Mouse (Mus musculus): Measurements from ENCODE around the gene Sema3g. TPM values are rescaled to one million over a fixed set of nuclear protein-coding genes. Genes with fewer than 3 reads are reported as not detected.

Sema3g gene
- polyA plus RNA-seq (2016; fragmentation: Nextera tagmentation; extraction: Ambion mirVana), result 0.69 and 1.1 TPM in 2 replicates

DNA sequence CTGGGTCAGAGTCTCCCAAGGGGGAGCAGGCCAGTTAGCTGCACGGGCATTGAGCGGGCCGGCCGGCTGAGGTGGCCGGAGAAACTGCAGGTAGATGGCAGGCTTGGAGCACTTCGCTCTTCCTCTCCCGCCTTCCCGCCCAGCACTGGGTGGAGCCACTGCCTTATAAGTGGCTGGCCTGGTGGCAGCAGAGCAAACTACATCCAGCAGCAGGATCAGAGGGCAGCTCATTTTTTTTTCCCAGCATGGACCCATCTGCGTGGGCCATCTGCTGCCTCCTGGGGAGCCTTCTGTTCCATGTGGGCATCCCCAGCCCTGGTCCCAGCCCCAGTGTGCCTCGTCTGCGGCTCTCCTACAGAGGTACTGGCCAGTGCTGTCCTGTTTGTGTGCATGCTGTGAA, at the start of gene Sema3g:
Sema3g (plus strand) TSS at position 195 of the 400 bp plus-strand sequence.
- H3K27me3 ChIP-seq, result peaks cover 6% of the 10 kb centered on the region; the same call in 1 of the 2 replicates
- ATAC-seq (ENCODE audit: low FRiP score, low read depth), result peak; percentile 50
- no peaks in the 10 kb centered on the region for H3K36me3 ChIP-seq
- H3K4me3 ChIP-seq, result no peak within 1 kb of the TSS
- WGBS, result 12% methylated on average over 11 of the region's 11 CpGs
- H3K9me3 ChIP-seq, result no peaks in the 10 kb centered on the region
- 0 out of 2 replicates have a peak within 1 kb of the TSS, but pooled peaks have one; percentile 7 for H3K4me2 ChIP-seq (replicated peaks)
- 0 out of 2 replicates have a peak within 1 kb of the TSS, but pooled peaks have one; percentile 49 for H3K27ac ChIP-seq (replicated peaks)
- peaks cover 11% of the 10 kb centered on the region for H3K4me1 ChIP-seq
- H3K9ac ChIP-seq (replicated peaks), result no peak within 1 kb of the TSS

DNA sequence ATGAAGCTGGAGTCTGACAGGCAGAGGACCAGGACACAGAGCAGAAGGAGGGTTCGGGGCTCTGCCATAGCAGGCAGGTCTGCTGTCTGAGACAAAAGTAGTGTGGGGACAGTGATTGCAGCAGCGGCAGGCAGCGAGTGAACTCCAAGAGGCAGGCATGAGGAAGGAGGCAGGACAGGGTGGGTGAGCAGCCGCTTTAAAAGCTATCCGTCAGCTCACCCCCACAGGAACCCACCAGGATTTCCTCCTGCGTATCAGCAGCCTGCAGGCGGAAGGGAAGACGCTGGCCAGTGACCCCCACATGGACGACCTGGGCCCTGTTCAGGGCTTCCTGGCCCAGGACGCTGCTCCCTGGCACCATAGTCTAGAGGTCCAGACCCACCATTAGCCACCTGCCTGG, 49.2 kb upstream of the Sema3g start, which contains the start of gene Stab1:
Stab1 (minus strand) TSS at position 217 of the 400 bp plus-strand sequence.
- no peak within 1 kb of the TSS for H3K4me3 ChIP-seq
- H3K9ac ChIP-seq (replicated peaks), result peak within 1 kb of the TSS; percentile 17; the same call in 1 of the 2 replicates
- WGBS, result 59% methylated on average over 10 of the region's 10 CpGs

GRCm38 (mm10) chr14:31169508-31169907, 48.2 kb upstream of the Sema3g start:
- no peaks in the 10 kb centered on the region for H3K27me3 ChIP-seq
- peaks cover 50% of the 10 kb centered on the region for H3K36me3 ChIP-seq
- H3K9me3 ChIP-seq, result no peaks in the 10 kb centered on the region
- H3K4me3 ChIP-seq, result no peak overlapping the region
- ATAC-seq (ENCODE audit: low FRiP score, low read depth), result no peak
- 78% methylated on average over 6 of the region's 6 CpGs for WGBS
- no peak overlapping the region for H3K4me2 ChIP-seq (replicated peaks)
- H3K9ac ChIP-seq (replicated peaks), result no peak overlapping the region
- 0 out of 2 replicates have a peak, but pooled peaks cover 4% of the 10 kb centered on the region for H3K4me1 ChIP-seq
- H3K27ac ChIP-seq (replicated peaks), result no peak overlapping the region

More for the DNA sequence above, 49.2 kb upstream of the Sema3g start, which contains the start of gene Stab1:
- H3K36me3 ChIP-seq, result peaks cover 39% of the 10 kb centered on the region
- H3K4me2 ChIP-seq (replicated peaks), result no peak within 1 kb of the TSS
- H3K4me1 ChIP-seq, result 0 out of 2 replicates have a peak, but pooled peaks cover 4% of the 10 kb centered on the region
- ATAC-seq (ENCODE audit: low FRiP score, low read depth), result no peak
- H3K27ac ChIP-seq (replicated peaks), result no peak within 1 kb of the TSS; the same call in 1 of the 2 replicates
- H3K9me3 ChIP-seq, result no peaks in the 10 kb centered on the region
- H3K27me3 ChIP-seq, result no peaks in the 10 kb centered on the region

- no peak overlapping the region for H3K4me3 ChIP-seq
- H3K27ac ChIP-seq (replicated peaks), result peak overlapping the region; percentile 31; the same call in 1 of the 2 replicates
- no peak overlapping the region for H3K4me2 ChIP-seq (replicated peaks)
- no peaks in the 10 kb centered on the region for H3K27me3 ChIP-seq
- H3K36me3 ChIP-seq, result peaks cover 65% of the 10 kb centered on the region
- no peaks in the 10 kb centered on the region for H3K9me3 ChIP-seq
- WGBS, result 89% methylated on average over 13 of the region's 13 CpGs
- H3K4me1 ChIP-seq, result 0 out of 2 replicates have a peak, but pooled peaks cover 4% of the 10 kb centered on the region
- ATAC-seq (ENCODE audit: low FRiP score, low read depth), result no peak
- no peak overlapping the region for H3K9ac ChIP-seq (replicated peaks)
Measured at GRCm38 (mm10) chr14:31170963-31171362, 46.7 kb upstream of the Sema3g start.

GRCm38 (mm10) chr14:31171386-31171785, 46.3 kb upstream of the Sema3g start:
- ATAC-seq (ENCODE audit: low FRiP score, low read depth), result no peak
- WGBS, result 90% methylated on average over 11 of the region's 11 CpGs
- H3K36me3 ChIP-seq, result peaks cover 69% of the 10 kb centered on the region
- no peak overlapping the region for H3K9ac ChIP-seq (replicated peaks)
- H3K27ac ChIP-seq (replicated peaks), result 0 out of 2 replicates have a peak overlapping the region, but pooled peaks have one; percentile 42
- 0 out of 2 replicates have a peak, but pooled peaks cover under 1% of the 10 kb centered on the region for H3K4me1 ChIP-seq
- H3K4me3 ChIP-seq, result no peak overlapping the region
- no peaks in the 10 kb centered on the region for H3K9me3 ChIP-seq
- no peak overlapping the region for H3K4me2 ChIP-seq (replicated peaks)
- H3K27me3 ChIP-seq, result no peaks in the 10 kb centered on the region

- no peak overlapping the region for H3K27ac ChIP-seq (replicated peaks)
- no peak overlapping the region for H3K4me2 ChIP-seq (replicated peaks)
- H3K36me3 ChIP-seq, result peaks cover 73% of the 10 kb centered on the region
- H3K4me1 ChIP-seq, result no peaks in the 10 kb centered on the region
- no peaks in the 10 kb centered on the region for H3K27me3 ChIP-seq
- 98% methylated on average over 15 of the region's 15 CpGs for WGBS
- no peak for ATAC-seq (ENCODE audit: low FRiP score, low read depth)
- H3K4me3 ChIP-seq, result no peak overlapping the region
- no peak overlapping the region for H3K9ac ChIP-seq (replicated peaks)
- no peaks in the 10 kb centered on the region for H3K9me3 ChIP-seq
Measured at GRCm38 (mm10) chr14:31171821-31172220, 45.8 kb upstream of the Sema3g start.

DNA sequence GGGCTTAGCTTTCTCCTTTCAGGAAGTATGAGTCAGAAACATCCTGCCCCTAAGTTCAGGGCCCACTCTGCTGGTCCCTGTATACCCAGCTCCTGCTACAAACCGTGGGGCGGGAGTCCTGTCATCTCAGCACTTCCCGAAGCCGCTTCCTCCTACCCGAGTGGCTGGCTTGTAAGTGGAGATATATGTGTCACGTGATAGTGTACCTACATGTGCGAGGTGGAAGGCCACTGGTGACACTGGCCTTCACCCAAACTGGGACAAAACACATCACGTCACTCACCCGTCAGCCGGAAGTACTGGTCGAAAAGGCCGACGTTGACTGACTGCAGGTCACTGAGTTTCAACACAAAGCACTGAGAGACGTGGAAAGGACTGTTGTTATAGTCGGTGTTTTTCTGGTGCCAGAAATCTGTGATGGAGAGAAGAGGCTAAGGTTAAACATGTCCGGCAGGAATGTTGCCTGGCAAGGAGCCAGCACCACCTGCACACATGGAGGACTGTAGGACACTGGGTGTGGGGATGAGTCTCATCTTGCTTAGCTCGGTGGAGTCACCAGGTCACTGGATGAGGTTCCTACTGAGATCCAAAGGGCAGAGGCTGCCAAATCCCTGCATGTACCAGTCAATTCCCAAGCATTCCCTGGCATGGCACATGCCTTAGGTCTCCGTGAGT, 44.7 kb upstream of the Sema3g start:
- H3K27me3 ChIP-seq, result no peaks in the 10 kb centered on the region
- no peaks in the 10 kb centered on the region for H3K9me3 ChIP-seq
- H3K4me3 ChIP-seq, result no peak overlapping the region
- ATAC-seq (ENCODE audit: low FRiP score, low read depth), result no peak
- peaks cover 84% of the 10 kb centered on the region for H3K36me3 ChIP-seq
- no peak overlapping the region for H3K27ac ChIP-seq (replicated peaks)
- no peak overlapping the region for H3K9ac ChIP-seq (replicated peaks)
- 89% methylated on average over 18 of the region's 18 CpGs for WGBS
- no peaks in the 10 kb centered on the region for H3K4me1 ChIP-seq
- no peak overlapping the region for H3K4me2 ChIP-seq (replicated peaks)

GRCm38 (mm10) chr14:31173537-31173936, 44.1 kb upstream of the Sema3g start:
- Histone ChIP-seq H3K4me3 (no peak overlapping the region), H3K9ac (replicated peaks) (no peak overlapping the region), H3K4me2 (replicated peaks) (no peak overlapping the region), H3K27me3 (no peaks in the 10 kb centered on the region), H3K4me1 (no peaks in the 10 kb centered on the region), H3K36me3 (peaks cover 88% of the 10 kb centered on the region), H3K9me3 (no peaks in the 10 kb centered on the region), H3K27ac (replicated peaks) (no peak overlapping the region)
- 92% methylated on average over 7 of the region's 7 CpGs for WGBS
- ATAC-seq (ENCODE audit: low FRiP score, low read depth), result no peak

DNA sequence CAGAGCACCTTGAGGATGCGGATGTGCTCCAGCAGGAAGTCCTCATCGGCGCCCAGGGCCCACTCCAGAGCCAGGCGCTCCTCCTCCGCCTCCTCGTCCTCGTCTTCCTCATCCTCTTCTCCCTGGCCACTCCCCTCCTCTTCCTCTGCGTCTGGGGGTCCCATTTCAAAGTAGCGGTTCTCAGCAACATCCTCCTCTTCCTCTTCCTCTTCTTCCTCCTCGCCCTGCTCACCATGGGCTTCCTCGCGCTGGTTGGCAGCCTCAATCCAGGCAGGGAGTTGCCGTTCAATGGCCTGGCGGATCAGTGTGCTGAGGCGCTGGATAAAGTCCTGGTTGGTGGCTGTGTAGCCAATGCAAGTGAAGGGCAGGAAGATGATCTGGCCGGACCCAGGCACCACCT, 40.4 kb upstream of the Sema3g start:
- Histone ChIP-seq H3K4me2 (replicated peaks) (no peak overlapping the region), H3K27ac (replicated peaks) (no peak overlapping the region), H3K4me1 (no peaks in the 10 kb centered on the region), H3K27me3 (no peaks in the 10 kb centered on the region), H3K36me3 (peaks cover 97% of the 10 kb centered on the region), H3K9me3 (no peaks in the 10 kb centered on the region), H3K9ac (replicated peaks) (no peak overlapping the region), H3K4me3 (no peak overlapping the region)
- no peak for ATAC-seq (ENCODE audit: low FRiP score, low read depth)
- WGBS, result 93% methylated on average over 16 of the region's 16 CpGs

- 96% methylated on average over 5 of the region's 5 CpGs for WGBS
- no peak overlapping the region for H3K27ac ChIP-seq (replicated peaks)
- H3K9ac ChIP-seq (replicated peaks), result no peak overlapping the region
- no peak for ATAC-seq (ENCODE audit: low FRiP score, low read depth)
- no peak overlapping the region for H3K4me2 ChIP-seq (replicated peaks)
- no peaks in the 10 kb centered on the region for H3K4me1 ChIP-seq
- H3K9me3 ChIP-seq, result no peaks in the 10 kb centered on the region
- H3K27me3 ChIP-seq, result no peaks in the 10 kb centered on the region
- no peak overlapping the region for H3K4me3 ChIP-seq
- peaks cover 97% of the 10 kb centered on the region for H3K36me3 ChIP-seq
Measured at GRCm38 (mm10) chr14:31177715-31178114, 39.9 kb upstream of the Sema3g start.

- ATAC-seq (ENCODE audit: low FRiP score, low read depth), result no peak
- H3K9ac ChIP-seq (replicated peaks), result no peak overlapping the region
- H3K4me3 ChIP-seq, result no peak overlapping the region
- H3K9me3 ChIP-seq, result no peaks in the 10 kb centered on the region
- H3K4me2 ChIP-seq (replicated peaks), result no peak overlapping the region
- no peaks in the 10 kb centered on the region for H3K27me3 ChIP-seq
- no peaks in the 10 kb centered on the region for H3K4me1 ChIP-seq
- H3K36me3 ChIP-seq, result peaks cover 97% of the 10 kb centered on the region
- no peak overlapping the region for H3K27ac ChIP-seq (replicated peaks)
- WGBS, result 94% methylated on average over 12 of the region's 12 CpGs
Measured at GRCm38 (mm10) chr14:31179677-31180365, 37.8 kb upstream of the Sema3g start.

DNA sequence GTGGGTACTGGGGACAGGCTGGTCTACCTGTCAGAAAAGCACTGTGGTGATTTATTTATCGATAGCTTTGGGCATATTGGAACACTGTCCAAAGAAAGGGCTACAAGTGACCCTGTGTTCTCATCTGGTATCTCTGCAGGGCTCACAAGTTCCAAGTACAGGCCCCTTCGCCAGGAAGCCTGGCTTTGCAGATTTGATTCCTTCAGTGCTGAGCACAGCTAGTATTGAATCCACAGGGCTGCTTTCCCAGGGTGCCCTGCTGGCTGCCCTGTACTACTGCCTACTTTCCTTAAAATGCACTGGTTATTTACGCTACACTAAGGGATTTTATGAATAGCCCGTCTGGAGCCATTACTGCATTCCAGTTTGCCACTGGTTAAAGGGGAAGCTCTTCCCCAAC, 36.1 kb upstream of the Sema3g start:
- no peak for ATAC-seq (ENCODE audit: low FRiP score, low read depth)
- WGBS, result 94% methylated on average over 4 of the region's 4 CpGs
- Histone ChIP-seq H3K4me1 (no peaks in the 10 kb centered on the region), H3K4me2 (replicated peaks) (no peak overlapping the region), H3K27me3 (no peaks in the 10 kb centered on the region), H3K36me3 (peaks cover 97% of the 10 kb centered on the region), H3K27ac (replicated peaks) (no peak overlapping the region), H3K4me3 (no peak overlapping the region), H3K9ac (replicated peaks) (no peak overlapping the region), H3K9me3 (no peaks in the 10 kb centered on the region)

All from midbrain, embryonic 12.5 days (tissue).